Comparison of ENCODE assay signal across 11 mouse cellular contexts in the genomic region with DNA sequence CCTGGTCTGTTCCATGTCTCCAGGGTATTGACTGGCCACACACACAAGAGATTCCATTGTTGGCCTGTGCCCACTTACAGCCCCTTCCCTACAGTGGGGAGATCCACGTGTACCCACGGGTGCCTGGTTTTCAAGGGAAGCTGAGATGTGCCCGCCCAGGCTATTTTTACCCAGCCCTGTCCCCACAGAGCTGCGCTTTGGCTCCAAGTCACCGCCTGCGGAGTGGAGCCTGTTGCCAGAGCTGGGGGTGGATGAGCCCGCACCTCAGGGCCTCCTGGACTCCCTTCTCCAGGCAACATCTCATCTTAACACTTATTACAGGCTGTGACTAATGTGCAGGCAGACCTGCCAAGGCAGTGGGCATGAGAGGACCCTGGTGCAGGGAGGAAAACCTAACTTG.
DNase-seq lines count a peak whose midpoint lies in the region; ATAC-seq and TF ChIP-seq lines count a peak whose summit lies in the region.
"Had no signal": no experiment of that assay in that cellular context is flagged by ENCODE, and none has a peak within 500 bp of the region (broad histone marks: within the 10 kb centered on the region; RNA-seq: fewer than 3 reads in every experiment).

No protein-coding gene starts in this region.

- intact Hi-C loops in left cerebral cortex, adult 2 months (cut with DNase I) = no loop called here

- no peak for DNase-seq in cerebellum, postnatal 4 days (ENCODE audit: low spot score in 2 of 2)
- peak; percentile 12 for DNase-seq in NIH3T3 (ENCODE audit: low read depth)
- DNase-seq in frontal cortex, adult 2 months (ENCODE audit: extremely low spot score in 1 of 2, low spot score in 1 of 2) = peak; percentile 86 to 87
- DNase-seq in left cerebral cortex, adult 2 months (ENCODE audit: extremely low spot score in 1 of 2, low spot score in 2 of 2) = peak; percentile 69 to 81
- no peak for DNase-seq in embryo, embryonic 10 days (ENCODE audit: low spot score)
- DNase-seq in kidney, postnatal 10 days = no peak
- DNase-seq: lung, postnatal 10 days; thymus, postnatal 25 days had no signal

- H3K27ac ChIP-seq in left cerebral cortex, adult 2 months = peak overlapping the region; percentile 93
- H3K27ac ChIP-seq: kidney, postnatal 0 days had no signal

- H3K4me3 ChIP-seq in left cerebral cortex, adult 2 months = no peak overlapping the region

- peak; percentile 67; the same call in 1 of the 2 replicates for ATAC-seq in cerebellum, adult (ENCODE audit: insufficient number of reproducible peaks, low FRiP score, low TSS enrichment)
- no peak for ATAC-seq in CD4-positive, CD25-positive, alpha-beta regulatory T cell, adult 4 months

- no peak for TF ChIP-seq CTCF in left cerebral cortex, adult 2 months (IDR thresholded peaks at IDR 0.05)

Comparison
In these comparisons a context has a peak if more than half of its experiments do, and no peak if none do; other contexts are left out.
1. DNase-seq: peak in NIH3T3 (single experiment), frontal cortex, adult 2 months (2 of 2) and left cerebral cortex, adult 2 months (2 of 2); none in cerebellum, postnatal 4 days (0 of 2), embryo, embryonic 10 days (single experiment) and kidney, postnatal 10 days (single experiment).